Mouse (Mus musculus) c-Kit-positive CD71-negative TER-119-negative erythroid progenitor cells, embryonic 14.5 days (primary cell): ENCODE data around the gene Peak1.

Source experiments
- DNase-seq: peaks from one replicate; pipeline ENCODE4 v3.0.0-alpha.2; 2013; ENCODE audit warnings: low read depth

Gene Peak1

GRCm38 (mm10) chr9:56200200-56200599 is 217.7 kb downstream of the Peak1 start:
- DNase-seq: no peak

- no peak for DNase-seq
Measured at GRCm38 (mm10) chr9:56196921-56197320, 220.9 kb downstream of the Peak1 start.

GRCm38 (mm10) chr9:56195193-56195592 is 222.7 kb downstream of the Peak1 start:
- DNase-seq: no peak

- no peak for DNase-seq
Measured at GRCm38 (mm10) chr9:56191498-56192455, 226.1 kb downstream of the Peak1 start.

GRCm38 (mm10) chr9:56180118-56180781 is 237.6 kb downstream of the Peak1 start:
- no peak for DNase-seq

- no peak for DNase-seq
Measured at GRCm38 (mm10) chr9:56179416-56180117, 238.3 kb downstream of the Peak1 start.

GRCm38 (mm10) chr9:56177354-56177753 is 240.5 kb downstream of the Peak1 start:
- DNase-seq: no peak

- DNase-seq: no peak
Measured at GRCm38 (mm10) chr9:56175316-56175715, 242.6 kb downstream of the Peak1 start.

GRCm38 (mm10) chr9:56167690-56168089 is 250.2 kb downstream of the Peak1 start:
- no peak for DNase-seq

- DNase-seq: no peak
Measured at GRCm38 (mm10) chr9:56166161-56166560, 251.7 kb downstream of the Peak1 start.

- no peak for DNase-seq
Measured at GRCm38 (mm10) chr9:56165377-56165776, 252.5 kb downstream of the Peak1 start, which contains the start of gene Tspan3. TSS of gene Tspan3 (minus strand) at chr9:56165477.

GRCm38 (mm10) chr9:56160341-56161141 is 257.3 kb downstream of the Peak1 start:
- DNase-seq: peak; percentile 62

GRCm38 (mm10) chr9:56159456-56159855 is 258.4 kb downstream of the Peak1 start:
- DNase-seq: no peak

- no peak for DNase-seq
Measured at GRCm38 (mm10) chr9:56158077-56158476, 259.8 kb downstream of the Peak1 start.

- DNase-seq: no peak
Measured at GRCm38 (mm10) chr9:56154572-56154971, 263.3 kb downstream of the Peak1 start.

GRCm38 (mm10) chr9:56152482-56153007 is 265.3 kb downstream of the Peak1 start:
- no peak for DNase-seq

GRCm38 (mm10) chr9:56151745-56152481 is 266.0 kb downstream of the Peak1 start:
- DNase-seq: no peak
